In genomic region chr9:40268040-40268747, GRCm38 (mm10) we compare ENCODE assay signal across 9 mouse cellular contexts. TPM values are rescaled to one million over a fixed set of nuclear protein-coding genes. Genes with fewer than 3 reads are reported as not detected.
DNase-seq lines count a peak whose midpoint lies in the region; ATAC-seq and TF ChIP-seq lines count a peak whose summit lies in the region.
"Had no signal": no experiment of that assay in that cellular context is flagged by ENCODE, and none has a peak within 500 bp of the region (broad histone marks: within the 10 kb centered on the region; RNA-seq: fewer than 3 reads in every experiment).

No protein-coding gene starts in this region.

- H3K4me3 ChIP-seq in heart, embryonic 12.5 days: no peak overlapping the region
- H3K4me3 ChIP-seq in forebrain, postnatal 0 days (ENCODE audit: low read depth, low read length): peak overlapping the region; percentile 69
- H3K4me3 ChIP-seq in midbrain, embryonic 13.5 days (replicated peaks): peak overlapping the region; percentile 55
- H3K4me3 ChIP-seq: erythroblast, embryonic 14.5 days had no signal

- TF ChIP-seq CTCF in forebrain, postnatal 0 days (IDR thresholded peaks at IDR 0.05; ENCODE audit: low read depth): peak; percentile 35; the same call in 1 of the 2 replicates

- DNase-seq in heart, postnatal 14 days: no peak
- DNase-seq in ZHBTc4 (ENCODE audit: low read depth, low spot score): peak; percentile 18
- DNase-seq in forebrain, postnatal 0 days: peak; percentile 76
- DNase-seq in adrenal gland, adult 2 months: no peak
- DNase-seq in layer of hippocampus, postnatal 10 days (ENCODE audit: low spot score in 2 of 2): no peak

- H3K4me2 ChIP-seq in heart, embryonic 12.5 days: peak overlapping the region; percentile 75
- H3K4me2 ChIP-seq in forebrain, postnatal 0 days (ENCODE audit: low read depth): peak overlapping the region; percentile 70
- peak overlapping the region; percentile 70 for H3K4me2 ChIP-seq in midbrain, embryonic 13.5 days (replicated peaks)

- intact Hi-C loops in heart, postnatal 14 days (cut with DNase I): no loop called here

- no peak overlapping the region for H3K9ac ChIP-seq in heart, embryonic 12.5 days
- peak overlapping the region; percentile 68 for H3K9ac ChIP-seq in forebrain, postnatal 0 days
- peak overlapping the region; percentile 79; the same call in 1 of the 2 replicates for H3K9ac ChIP-seq in midbrain, embryonic 13.5 days (replicated peaks)

- no peaks in the 10 kb centered on the region for H3K36me3 ChIP-seq in heart, embryonic 12.5 days
- H3K36me3 ChIP-seq in forebrain, postnatal 0 days (ENCODE audit: insufficient read depth): no peaks in the 10 kb centered on the region
- H3K36me3 ChIP-seq in midbrain, embryonic 13.5 days: no peaks in the 10 kb centered on the region

- no peaks in the 10 kb centered on the region for H3K9me3 ChIP-seq in heart, embryonic 12.5 days (replicated peaks)
- no peaks in the 10 kb centered on the region for H3K9me3 ChIP-seq in forebrain, postnatal 0 days (ENCODE audit: low read length)
- no peaks in the 10 kb centered on the region for H3K9me3 ChIP-seq in midbrain, embryonic 13.5 days

- 22% methylated on average over 21 of the region's 21 CpGs for WGBS in heart, embryonic 12.5 days
- 5% methylated on average over 21 of the region's 21 CpGs for WGBS in forebrain, postnatal 0 days
- WGBS in midbrain, embryonic 13.5 days: 11% methylated on average over 21 of the region's 21 CpGs

- no peak overlapping the region for H3K27ac ChIP-seq in heart, embryonic 12.5 days (ENCODE audit: poor library complexity, severe bottlenecking)
- peak overlapping the region; percentile 79 for H3K27ac ChIP-seq in forebrain, postnatal 0 days (ENCODE audit: low read depth, low read length)
- peak overlapping the region; percentile 67; the same call in 1 of the 2 replicates for H3K27ac ChIP-seq in midbrain, embryonic 13.5 days

- H3K27me3 ChIP-seq in heart, embryonic 12.5 days (replicated peaks): peaks cover 32% of the 10 kb centered on the region
- no peaks in the 10 kb centered on the region for H3K27me3 ChIP-seq in forebrain, postnatal 0 days (ENCODE audit: insufficient read depth, low read length)
- no peaks in the 10 kb centered on the region for H3K27me3 ChIP-seq in midbrain, embryonic 13.5 days

- peaks cover 12% of the 10 kb centered on the region for H3K4me1 ChIP-seq in heart, embryonic 12.5 days (replicated peaks)
- peaks cover 23% of the 10 kb centered on the region for H3K4me1 ChIP-seq in forebrain, postnatal 0 days (ENCODE audit: insufficient read depth)
- peaks cover 45% of the 10 kb centered on the region for H3K4me1 ChIP-seq in midbrain, embryonic 13.5 days (replicated peaks)

- no peak for ATAC-seq in heart, embryonic 12.5 days (ENCODE audit: insufficient number of reproducible peaks, low FRiP score)
- peak; percentile 12 for ATAC-seq in forebrain, postnatal 0 days
- ATAC-seq in midbrain, embryonic 13.5 days: peak; percentile 1; the same call in 1 of the 2 replicates
- no peak for ATAC-seq in megakaryocyte, adult 5-6 weeks (ENCODE audit: poor library complexity, severe bottlenecking)

RNA-seq across cellular contexts. Expression of gene Scn3b, which starts 0.8 kb away (rescaled TPM):
- 0.35 and 0.61 TPM in 2 replicates for polyA plus RNA-seq in heart, embryonic 12.5 days (2016; fragmentation: Nextera tagmentation; extraction: Ambion mirVana)
- 1 to 10 TPM in 1 of 2 experiments, under 1 TPM in 1; 0.95 to 1.3 TPM for total RNA-seq in heart, postnatal 14 days (2021)
- 210 and 226 TPM in 2 replicates for total RNA-seq in forebrain, postnatal 0 days (2014; rRNA removed)
- polyA plus RNA-seq in forebrain, postnatal 0 days (2015; fragmentation: Nextera tagmentation; extraction: Ambion mirVana): 114 and 133 TPM in 2 replicates
- 86.5 and 89.4 TPM in 2 replicates for polyA plus RNA-seq in midbrain, embryonic 13.5 days (2015; fragmentation: Nextera tagmentation; extraction: Ambion mirVana)
- 1 to 10 TPM; 5.2 to 8.3 TPM for total RNA-seq in adrenal gland, adult 2 months (2021)
- polyA plus RNA-seq in adrenal gland, adult 2 months (2012; rRNA removed): 0.88 and 0.90 TPM in 2 replicates
- total RNA-seq in megakaryocyte, adult 5-6 weeks (2015): 0.87 TPM in 1 of 2 replicates, not detected in the other
- total RNA-seq in megakaryocyte, adult 5-6 weeks (2017): not detected in 2 replicates
- 100 to 1,000 TPM; 205 to 209 TPM for total RNA-seq in layer of hippocampus, postnatal 10 days (2021)
- polyA plus RNA-seq: erythroblast, embryonic 14.5 days had no signal

Comparison
In these comparisons a context has a peak if more than half of its experiments do, and no peak if none do; other contexts are left out.
1. ATAC-seq: peak in forebrain, postnatal 0 days (single experiment) and midbrain, embryonic 13.5 days (single experiment); none in heart, embryonic 12.5 days (single experiment) and megakaryocyte, adult 5-6 weeks (single experiment).
2. DNase-seq: peak in ZHBTc4 (single experiment) and forebrain, postnatal 0 days (single experiment); none in heart, postnatal 14 days (0 of 2), adrenal gland, adult 2 months (single experiment) and layer of hippocampus, postnatal 10 days (0 of 2).
3. RNA of gene Scn3b, which starts 0.8 kb away (total RNA-seq): 210 to 226 TPM in forebrain, postnatal 0 days and 205 to 209 TPM in layer of hippocampus, postnatal 10 days; 5.2 to 8.3 TPM in adrenal gland, adult 2 months, 0.95 to 1.3 TPM in heart, postnatal 14 days and 0.87 TPM in megakaryocyte, adult 5-6 weeks; every median in the first group is over 10 times any median in the second.
4. Peak in every context shown above with its lines, with median percentiles within 50 percentile points of each other: H3K4me2 ChIP-seq.